Mouse (Mus musculus) layer of hippocampus, adult 9-11 months (tissue): ENCODE measurements at regions not wholly inside any gene's neighbourhood (a gene's known extent, or its start where the extent isn't known, plus 50 kb on each side); places are given as distances from the start of the nearest gene placed in this dataset.

Experiments used
- DNase-seq: peaks from one replicate; pipeline ENCODE4 v3.0.0; 2022

DNA sequence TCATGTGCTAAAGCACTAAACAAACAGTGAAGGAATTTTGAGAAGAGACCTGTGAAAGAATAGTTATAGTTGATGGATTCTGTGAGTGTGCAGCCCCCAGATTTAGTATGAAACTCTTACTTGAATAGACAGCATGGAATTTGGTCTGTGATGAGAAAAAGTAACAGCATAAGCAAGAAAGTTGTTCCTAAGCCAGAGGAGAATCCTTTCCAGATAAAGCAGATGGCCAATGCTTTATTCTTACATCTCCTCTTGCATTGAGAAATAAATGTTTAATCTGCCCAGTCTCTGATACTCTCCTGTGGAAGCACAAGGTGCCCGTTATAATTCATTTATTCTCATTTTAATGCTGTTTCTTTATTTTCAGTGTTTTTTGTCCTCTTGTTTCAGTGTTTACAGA lies 263.5 kb downstream of the Tecrl start:
- no peak for DNase-seq

DNA sequence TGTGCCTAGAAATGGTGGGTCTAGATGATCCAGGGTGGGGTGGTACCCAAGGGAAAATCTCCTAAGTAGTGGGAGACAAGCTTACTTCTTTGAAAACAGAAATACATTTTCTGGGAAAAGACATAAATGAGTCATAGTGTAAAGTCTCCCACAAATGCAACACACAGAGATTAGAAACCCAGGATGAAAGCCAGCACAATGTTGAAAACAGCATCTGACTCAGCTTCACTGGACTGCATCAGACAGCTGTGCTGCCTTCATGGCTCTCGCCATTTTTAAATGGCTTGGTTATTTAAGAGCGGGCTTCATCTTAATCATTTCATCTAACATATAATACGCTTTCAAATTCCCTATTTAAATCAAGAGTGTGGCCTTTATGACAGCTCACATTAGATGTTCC lies 300.2 kb downstream of the Tecrl start:
- DNase-seq, result peak; percentile 9

DNA sequence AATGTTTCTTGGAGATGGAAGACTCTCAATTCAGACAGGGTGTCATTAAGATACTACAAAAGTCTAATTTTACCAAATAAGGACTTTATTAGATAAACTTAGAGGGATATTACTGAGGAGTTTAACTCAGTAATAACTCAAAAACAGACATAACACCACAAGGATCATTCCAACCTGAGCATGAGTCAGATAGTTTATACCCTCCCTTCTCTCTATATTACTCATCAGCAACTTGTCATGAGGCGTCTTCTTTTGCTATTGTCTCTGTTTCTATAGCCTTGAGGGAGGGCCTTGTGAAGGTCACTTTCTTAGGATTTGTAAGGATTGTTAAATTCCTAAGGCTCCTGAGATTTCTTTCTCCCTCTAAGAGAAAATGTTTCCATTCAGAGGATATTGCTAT lies 307.8 kb downstream of the Tecrl start:
- no peak for DNase-seq

DNA sequence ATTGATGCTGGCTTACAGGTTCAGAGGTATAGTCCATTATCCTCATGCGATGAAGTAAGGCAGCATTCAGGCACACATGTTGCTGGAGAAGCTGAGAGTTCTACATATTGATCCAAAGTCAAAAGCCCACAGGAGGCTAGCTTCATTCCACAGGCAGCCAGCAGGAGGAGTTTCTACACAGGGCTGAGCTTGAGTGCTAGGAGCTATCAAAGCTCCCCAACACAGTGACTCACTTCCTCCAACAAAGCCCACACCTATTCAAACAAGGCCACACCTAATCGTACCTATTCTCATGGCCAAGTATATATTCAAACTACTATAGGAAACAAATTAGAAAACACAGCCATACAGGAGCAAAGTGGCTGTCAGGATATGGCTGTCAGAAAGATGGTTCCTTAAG lies 325.3 kb downstream of the Tecrl start:
- DNase-seq, result no peak

DNA sequence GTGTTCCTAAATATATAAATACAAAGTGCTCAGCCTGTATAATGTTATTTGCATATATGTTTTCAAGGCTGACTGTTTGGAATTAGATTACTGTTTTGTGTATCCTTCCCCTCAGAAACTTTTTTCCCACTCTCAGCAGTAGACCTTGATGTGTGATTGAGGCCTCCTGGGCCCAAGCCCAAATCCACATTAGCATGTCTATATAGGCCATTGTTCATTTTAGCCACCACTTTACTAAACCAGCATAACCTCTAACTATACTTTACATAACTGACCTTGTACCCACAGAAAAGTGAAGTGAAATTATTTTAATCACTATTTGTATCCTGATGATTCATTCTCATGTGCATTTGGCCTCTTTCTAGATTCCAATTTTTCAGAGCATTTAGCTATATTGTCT lies 349.0 kb downstream of the Tecrl start:
- no peak for DNase-seq

GRCm38 (mm10) chr5:82989056-82989455 lies 365.9 kb downstream of the Tecrl start:
- peak; percentile 89 for DNase-seq

DNA sequence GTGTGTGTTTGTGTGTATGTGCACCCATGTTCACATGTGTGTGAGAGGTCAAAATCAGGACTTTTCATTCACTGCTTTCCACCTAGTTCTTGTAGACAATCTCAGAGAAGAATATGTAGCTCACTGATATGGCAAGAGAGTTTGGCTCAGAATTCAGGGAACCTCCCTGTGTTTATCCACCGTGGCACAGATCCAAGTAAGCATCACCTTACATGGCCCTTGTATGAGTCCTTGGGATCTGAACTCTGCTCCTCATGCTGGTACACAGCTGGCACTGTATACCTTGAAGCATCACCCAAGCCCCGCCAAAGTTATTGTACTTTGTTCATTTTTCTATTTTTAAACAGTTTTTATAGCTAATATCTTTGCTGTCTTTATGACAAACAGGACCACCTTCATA lies 385.7 kb downstream of the Tecrl start:
- no peak for DNase-seq

DNA sequence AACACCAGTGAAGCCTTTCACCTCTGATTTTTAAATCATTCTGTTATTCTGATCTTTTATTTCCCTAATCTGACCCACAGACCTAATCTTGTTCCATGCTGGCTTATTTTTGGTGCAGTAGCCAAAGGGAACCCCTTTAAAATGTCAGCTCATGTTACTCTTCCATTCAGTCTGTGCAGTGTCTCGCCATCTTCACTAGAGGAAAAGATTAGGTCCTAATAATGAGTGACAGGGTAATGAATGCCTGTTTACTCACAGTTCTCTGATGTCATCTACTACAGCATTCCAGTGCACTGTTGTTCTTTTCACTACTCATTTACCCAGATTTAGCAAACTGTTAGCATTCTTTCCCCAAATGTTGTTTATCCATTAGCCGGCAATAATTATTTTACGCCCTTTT lies 388.2 kb downstream of the Tecrl start:
- DNase-seq, result no peak

- peak; percentile 80 for DNase-seq
These were observed 388.8 kb downstream of the Tecrl start for GRCm38 (mm10) chr5:82966180-82966579.

DNA sequence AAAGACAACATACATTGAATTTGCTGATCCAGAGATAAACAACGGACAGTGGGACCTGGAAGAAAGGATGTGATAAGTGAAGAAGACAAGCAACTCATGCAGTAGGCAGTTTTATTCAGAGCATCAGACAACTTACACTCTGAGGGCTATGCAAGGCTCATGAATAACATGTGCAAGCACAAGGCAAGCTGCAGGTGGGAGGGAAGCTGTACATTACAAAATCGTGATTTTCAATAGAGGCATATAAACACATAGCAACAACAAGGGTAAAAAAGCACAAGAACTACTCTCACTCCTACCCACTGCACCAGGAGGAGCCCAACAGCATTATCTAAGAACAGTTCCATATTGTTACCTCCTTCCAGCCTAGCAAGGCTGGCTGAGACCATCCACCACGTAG lies 390.5 kb downstream of the Tecrl start:
- DNase-seq, result no peak

DNA sequence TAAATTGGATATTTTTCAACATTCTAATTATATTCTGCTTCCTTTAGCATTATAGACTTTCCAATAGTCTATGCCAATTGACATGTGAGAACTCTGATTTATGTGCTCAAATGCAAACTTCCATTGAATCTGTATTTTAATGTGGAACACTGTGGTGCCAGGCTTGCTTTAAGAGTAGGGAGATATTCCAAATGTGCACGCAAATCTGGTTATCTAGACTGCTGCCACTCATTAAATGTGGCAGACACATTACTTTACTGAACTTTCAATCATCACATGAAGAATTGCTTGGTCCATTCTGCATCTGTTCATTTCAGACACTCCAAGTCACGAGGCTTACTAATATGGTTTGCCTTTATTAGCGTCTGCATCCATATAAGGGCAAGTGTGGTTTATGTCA lies 399.0 kb downstream of the Tecrl start:
- DNase-seq, result no peak

DNA sequence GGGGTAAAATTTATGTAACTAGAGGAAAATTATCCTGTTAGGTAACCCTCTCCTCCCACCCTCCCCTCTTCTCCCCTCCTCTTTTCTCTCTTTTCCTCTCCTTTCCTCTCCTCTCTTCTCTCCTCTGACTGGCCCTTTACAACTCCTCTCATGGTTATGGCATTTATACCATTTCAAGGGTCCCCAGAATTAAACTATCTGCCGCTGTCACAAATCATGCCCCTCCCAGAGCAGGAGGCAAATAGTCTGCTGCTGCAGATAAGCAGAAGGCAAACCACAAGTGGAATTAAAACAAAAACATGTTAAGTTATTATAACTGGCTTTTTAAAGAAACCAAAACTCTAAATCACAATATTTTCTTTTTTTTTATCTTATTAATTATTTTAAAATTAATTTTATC lies 407.9 kb downstream of the Tecrl start:
- DNase-seq, result no peak

- no peak for DNase-seq
These were observed 415.2 kb downstream of the Tecrl start for GRCm38 (mm10) chr5:82939786-82940185.

DNA sequence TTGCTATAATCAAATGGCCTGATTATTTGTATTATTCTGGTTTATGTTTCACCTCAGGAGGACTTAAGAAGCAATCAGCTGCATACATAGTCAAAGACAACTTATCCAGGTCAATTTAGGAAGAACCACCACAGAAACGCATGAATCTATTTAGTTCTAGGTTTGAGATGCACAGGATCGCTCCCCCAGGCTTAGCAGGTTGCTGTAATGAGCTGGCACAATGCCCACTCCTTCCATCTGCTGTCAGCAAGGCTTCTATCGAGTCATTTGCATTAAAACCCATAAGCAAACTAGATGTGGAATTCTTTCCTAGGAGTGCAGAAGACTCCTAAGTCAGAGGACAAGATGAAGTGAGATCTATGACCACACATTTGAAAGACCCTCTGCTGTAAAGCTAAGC lies 455.6 kb downstream of the Tecrl start:
- peak; percentile 57 for DNase-seq

GRCm38 (mm10) chr5:82898912-82899311 lies 456.1 kb downstream of the Tecrl start:
- no peak for DNase-seq

DNA sequence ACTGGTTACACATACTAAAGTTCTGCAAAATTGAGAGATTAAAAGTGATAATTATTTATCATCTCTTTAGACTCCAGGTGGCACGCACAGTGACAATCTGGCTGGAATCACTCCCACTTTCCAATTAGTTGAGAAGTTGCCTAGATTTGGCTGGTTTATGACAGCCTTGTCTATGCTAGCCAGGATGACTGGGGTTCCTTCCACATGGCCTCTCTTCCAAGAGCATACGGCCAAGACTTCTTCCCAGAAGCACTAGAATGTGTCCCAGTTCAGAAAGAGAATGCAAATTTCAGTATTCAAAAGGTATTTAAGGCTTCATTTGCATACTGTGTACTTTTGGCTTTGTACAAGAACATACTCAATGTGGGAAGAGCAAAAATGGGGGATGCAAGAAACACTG lies 456.6 kb downstream of the Tecrl start:
- peak; percentile 81 for DNase-seq

DNA sequence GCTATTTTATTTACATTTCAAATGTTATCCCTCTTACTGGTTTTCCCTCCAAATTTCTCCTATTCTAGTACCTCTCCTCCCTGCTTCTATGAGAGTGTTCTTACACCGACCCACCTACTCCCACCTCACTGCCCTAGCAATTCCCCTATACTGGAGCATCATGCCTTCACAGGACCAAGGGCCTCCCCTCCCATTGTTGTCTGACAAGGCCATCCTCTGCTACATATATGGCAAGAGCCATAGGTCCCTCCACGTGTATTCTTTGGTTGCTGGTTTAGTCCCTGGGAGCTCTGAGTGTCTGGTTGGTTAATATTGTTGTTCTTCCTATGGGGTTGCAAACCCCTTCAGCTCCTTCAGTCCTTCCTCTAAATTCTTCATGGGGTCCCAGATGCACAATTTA lies 485.7 kb downstream of the Tecrl start:
- DNase-seq, result no peak

GRCm38 (mm10) chr5:82864347-82864746 lies 490.6 kb downstream of the Tecrl start:
- DNase-seq, result no peak

- DNase-seq, result no peak
These were observed 529.7 kb downstream of the Tecrl start for GRCm38 (mm10) chr5:82825327-82825726.

DNA sequence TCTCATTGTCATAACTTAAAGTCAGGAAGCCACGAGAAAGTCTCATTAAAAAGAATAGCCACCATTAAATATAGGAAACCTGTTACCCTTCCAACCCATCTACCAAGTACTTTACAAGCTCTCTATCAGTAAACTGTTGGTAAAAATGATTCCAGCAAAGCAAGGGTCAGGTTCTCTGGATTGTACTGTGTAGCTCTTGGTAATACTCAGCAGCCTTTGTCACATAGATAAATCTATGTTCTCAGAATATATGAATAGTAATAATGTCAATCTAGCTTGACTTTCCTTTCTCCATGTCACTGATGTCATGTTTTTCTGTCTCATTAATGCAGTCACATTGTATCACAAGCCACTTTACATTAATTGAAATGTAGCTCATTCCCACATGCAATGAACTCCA lies 561.8 kb downstream of the Tecrl start:
- DNase-seq, result no peak
